Mouse (Mus musculus) midbrain, postnatal 0 days (tissue): ENCODE measurements at regions not wholly inside any gene's neighbourhood (a gene's known extent, or its start where the extent isn't known, plus 50 kb on each side); places are given as distances from the start of the nearest gene placed in this dataset.

Experiments used
- ATAC-seq: fragments of 200-750 bp; cut with Nextera tagmentation; 2 replicates; pipeline ENCODE4 v1.8.0; 2017; ENCODE audit warnings: moderate number of reproducible peaks, mild to moderate bottlenecking, moderate TSS enrichment, moderate library complexity; ENCODE audit not compliant: low FRiP score
- DNase-seq: peaks from one replicate; pipeline ENCODE4 v3.0.0-alpha.2; 2015; ENCODE audit warnings: low spot score
- H3K27ac ChIP-seq: fragments of 300-500 bp; sonication (generic); 2 replicates; pipeline ENCODE4 v1.5.1; 2014; ENCODE audit warnings: low read depth, mild to moderate bottlenecking, low read length, mixed read lengths
- H3K27me3 ChIP-seq: fragments of 300-500 bp; sonication (generic); 2 replicates; pipeline ENCODE4 v1.6.1; 2014; ENCODE audit warnings: low read length, control low read depth, mixed read lengths; ENCODE audit not compliant: insufficient read depth
- H3K36me3 ChIP-seq: fragments of 300-500 bp; sonication (generic); 2 replicates; pipeline ENCODE4 v1.6.1; 2014; ENCODE audit warnings: low read length, control low read depth, mixed read lengths; ENCODE audit not compliant: insufficient read depth
- H3K4me1 ChIP-seq: fragments of 300-500 bp; sonication (generic); 2 replicates; pipeline ENCODE4 v1.6.1; 2014; ENCODE audit warnings: mild to moderate bottlenecking, control low read depth, antibody characterized with exemption, low read length, mixed read lengths; ENCODE audit not compliant: insufficient read depth
- H3K4me2 ChIP-seq: fragments of 300-500 bp; sonication (generic); 2 replicates; pipeline ENCODE4 v1.6.1; 2014; ENCODE audit warnings: low read depth, mild to moderate bottlenecking, low read length, mixed read lengths; ENCODE audit not compliant: poor library complexity, severe bottlenecking
- H3K4me3 ChIP-seq: fragments of 300-500 bp; sonication (generic); 2 replicates; pipeline ENCODE4 v1.5.1; 2014; ENCODE audit warnings: low read depth, mild to moderate bottlenecking, low read length, moderate library complexity
- H3K9ac ChIP-seq: fragments of 300-500 bp; sonication (generic); replicated peaks from 2 replicates; pipeline ENCODE4 v1.6.1; 2014; ENCODE audit warnings: mild to moderate bottlenecking, low read length, moderate library complexity, mixed read lengths; ENCODE audit not compliant: poor library complexity, severe bottlenecking
- H3K9me3 ChIP-seq: fragments of 300-500 bp; sonication (generic); 2 replicates; pipeline ENCODE4 v1.6.1; 2016; ENCODE audit warnings: low read length, control low read depth
- CTCF ChIP-seq: IDR thresholded peaks from 2 replicates; pipeline ENCODE4 v1.5.1; 2016; ENCODE audit warnings: antibody characterized with exemption, mild to moderate bottlenecking
- WGBS: fragments of 180-500 bp; shearing (Covaris S2); extraction: QIAGEN DNeasy Blood & Tissue Kit; methylation state at CpG from one replicate; pipeline ENCODE4 v1.1.7; 2014; 5-methylcytosine and 5-hydroxymethylcytosine counted together

- no peaks in the 10 kb centered on the region for H3K36me3 ChIP-seq
- TF ChIP-seq CTCF, result no peak
- DNase-seq, result no peak
- H3K27me3 ChIP-seq, result no peaks in the 10 kb centered on the region
- no peak overlapping the region for H3K4me3 ChIP-seq
- 67% methylated on average over 4 of the region's 4 CpGs for whole genome bisulfite sequencing
- no peak overlapping the region for H3K27ac ChIP-seq
- no peak overlapping the region for H3K9ac ChIP-seq
- H3K4me2 ChIP-seq, result no peak overlapping the region
- no peaks in the 10 kb centered on the region for H3K4me1 ChIP-seq
- no peaks in the 10 kb centered on the region for H3K9me3 ChIP-seq
- no peak for ATAC-seq
These were observed 223.0 kb upstream of the 4930550L24Rik start for GRCm38 (mm10) chrX:58686119-58686518.

GRCm38 (mm10) chrX:58688964-58689363 lies 220.2 kb upstream of the 4930550L24Rik start:
- no peak for DNase-seq
- no peak overlapping the region for H3K27ac ChIP-seq
- TF ChIP-seq CTCF, result no peak
- no peak for ATAC-seq
- H3K36me3 ChIP-seq, result no peaks in the 10 kb centered on the region
- H3K27me3 ChIP-seq, result no peaks in the 10 kb centered on the region
- WGBS, result 48% methylated on average over 2 of the region's 2 CpGs
- no peaks in the 10 kb centered on the region for H3K9me3 ChIP-seq
- no peak overlapping the region for H3K4me2 ChIP-seq
- no peak overlapping the region for H3K4me3 ChIP-seq
- H3K4me1 ChIP-seq, result no peaks in the 10 kb centered on the region
- H3K9ac ChIP-seq, result no peak overlapping the region

- no peak overlapping the region for H3K4me3 ChIP-seq
- no peak overlapping the region for H3K27ac ChIP-seq
- no peaks in the 10 kb centered on the region for H3K27me3 ChIP-seq
- 61% methylated on average over 4 of the region's 4 CpGs for WGBS
- ATAC-seq (no peak), DNase-seq (peak; percentile 44)
- H3K4me2 ChIP-seq, result no peak overlapping the region
- H3K4me1 ChIP-seq, result no peaks in the 10 kb centered on the region
- no peaks in the 10 kb centered on the region for H3K36me3 ChIP-seq
- no peak for TF ChIP-seq CTCF
- no peaks in the 10 kb centered on the region for H3K9me3 ChIP-seq
- H3K9ac ChIP-seq, result no peak overlapping the region
These were observed 206.9 kb upstream of the 4930550L24Rik start for GRCm38 (mm10) chrX:58702152-58702741.
